Mouse (Mus musculus) thymus, postnatal 0 days (tissue): ENCODE data around the gene Slc6a18. TPM values are rescaled to one million over a fixed set of nuclear protein-coding genes. Genes with fewer than 3 reads are reported as not detected.
A peak's percentile ranks its signal among the peaks of the same experiment; 100 is the strongest.

Experiments
- DNase-seq: peaks from one replicate; pipeline ENCODE4 v3.0.0-alpha.2; 2015; ENCODE audit warnings: low spot score
- polyA plus RNA-seq: library from polyadenylated mRNA; unstranded; fragments of >200 nt; fragmentation: Nextera tagmentation; extraction: Ambion mirVana; gene quantifications from 2 replicates; pipeline ENCODE4 v1.2.1, GENCODE M21; 2015

Gene Slc6a18
- polyA plus RNA-seq, result 0.09 and 0.16 TPM in 2 replicates

GRCm38 (mm10) chr13:73677853-73678252, at the start of gene Slc6a18:
Gene Slc6a18 (minus strand): TSS chr13:73678023.
- no peak for DNase-seq

- peak; percentile 80 for DNase-seq
These were observed 47.5 kb upstream of the Slc6a18 start for GRCm38 (mm10) chr13:73725315-73725714.

DNA sequence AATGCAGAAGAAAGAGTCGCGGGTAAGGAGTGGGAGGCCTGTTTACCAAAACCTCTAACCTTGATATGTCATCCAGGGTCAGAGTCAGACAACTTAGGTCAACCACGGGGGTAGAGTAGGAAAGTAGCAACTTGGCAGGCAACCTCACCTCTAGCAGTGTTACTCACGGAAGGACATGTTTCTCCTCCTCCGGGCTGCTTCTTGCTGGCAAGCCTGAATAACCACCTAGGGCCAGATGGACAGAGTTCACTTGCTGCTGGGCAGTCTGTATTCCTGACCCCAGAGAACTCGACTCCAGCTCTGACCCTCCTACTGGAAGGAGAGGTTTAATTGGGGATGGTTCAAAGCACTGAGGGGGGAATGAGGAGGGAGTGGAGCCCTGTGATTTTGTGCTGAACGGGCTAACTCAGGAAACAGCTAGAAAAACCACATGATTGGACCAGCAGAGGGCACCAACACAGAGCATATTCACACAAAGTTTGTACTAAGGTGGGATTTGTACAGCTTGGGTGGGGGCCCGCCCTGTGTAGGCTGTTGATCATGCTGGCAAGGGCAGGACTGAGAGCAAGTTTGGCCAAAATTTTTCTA, 45.4 kb upstream of the Slc6a18 start:
- peak; percentile 68 for DNase-seq

DNA sequence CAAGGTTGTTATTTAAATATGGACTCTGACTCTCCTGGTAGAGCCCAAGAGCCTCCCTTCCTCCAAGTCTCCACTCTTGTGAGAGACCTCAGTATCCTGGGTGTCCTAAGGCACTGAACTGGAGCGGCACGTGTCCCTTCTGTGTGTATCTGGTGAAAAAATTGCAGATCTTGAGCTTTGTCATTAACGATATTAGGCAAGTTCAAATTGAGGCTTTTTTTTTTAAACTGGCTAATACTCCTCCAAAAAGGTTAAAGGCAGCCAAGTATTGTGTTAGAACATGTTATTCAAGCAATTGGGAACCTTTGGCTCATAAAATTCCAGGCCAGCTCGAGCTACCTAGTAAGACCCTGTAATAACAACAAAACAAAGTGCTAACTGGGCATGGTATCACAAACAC, 42.4 kb upstream of the Slc6a18 start:
- DNase-seq, result no peak

- DNase-seq, result peak; percentile 94
These were observed 40.4 kb upstream of the Slc6a18 start for GRCm38 (mm10) chr13:73718225-73718624.

DNA sequence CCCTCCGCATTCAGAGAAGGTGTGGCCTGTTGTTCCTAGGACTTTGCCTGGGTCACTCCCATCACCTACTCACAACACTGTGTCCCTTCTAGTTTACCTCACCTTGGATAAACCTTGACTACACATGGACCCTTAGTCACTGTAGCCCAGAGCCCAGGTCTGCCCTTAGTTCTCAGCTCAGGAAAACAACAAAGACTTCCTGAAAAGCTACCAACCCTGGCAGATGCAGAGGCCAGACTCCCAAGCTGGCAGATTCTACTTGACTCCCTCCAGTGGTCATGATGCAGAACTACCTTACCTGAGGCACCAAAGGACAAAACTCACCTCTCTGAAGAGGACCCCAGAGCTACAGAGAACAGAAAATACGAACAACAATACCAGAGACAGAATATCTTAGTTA, 36.2 kb upstream of the Slc6a18 start:
- peak; percentile 86 for DNase-seq

DNA sequence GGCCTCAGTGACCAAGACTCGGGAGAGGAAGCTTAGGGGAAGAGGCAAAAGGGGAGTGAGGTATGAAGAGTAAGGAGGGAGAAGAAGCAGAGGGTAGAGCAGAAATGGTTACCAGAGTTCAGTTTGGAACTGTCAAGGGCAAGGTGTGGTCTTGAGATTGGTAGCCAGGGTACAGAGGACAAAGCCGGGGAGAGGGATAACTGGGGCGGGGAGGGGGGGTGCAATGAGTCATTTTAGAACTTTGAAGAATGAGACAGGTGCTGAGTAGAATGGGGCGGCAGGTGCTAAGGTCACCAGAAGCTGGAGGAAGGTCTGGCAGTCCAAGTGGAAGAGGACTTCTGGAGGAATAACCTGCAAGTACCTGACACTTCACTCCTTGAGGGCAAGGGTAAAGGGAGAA, 35.4 kb upstream of the Slc6a18 start:
- no peak for DNase-seq

GRCm38 (mm10) chr13:73712228-73712627, 34.4 kb upstream of the Slc6a18 start:
- no peak for DNase-seq

GRCm38 (mm10) chr13:73711803-73712202, 34.0 kb upstream of the Slc6a18 start:
- DNase-seq, result no peak

GRCm38 (mm10) chr13:73711221-73711620, 33.4 kb upstream of the Slc6a18 start:
- DNase-seq, result no peak

- DNase-seq, result peak; percentile 21
These were observed 31.7 kb upstream of the Slc6a18 start for GRCm38 (mm10) chr13:73709491-73709890.

GRCm38 (mm10) chr13:73704694-73705325, 27.0 kb upstream of the Slc6a18 start, which contains the start of gene Slc6a19:
Gene Slc6a19 (minus strand): TSS chr13:73704865.
- no peak for DNase-seq

DNA sequence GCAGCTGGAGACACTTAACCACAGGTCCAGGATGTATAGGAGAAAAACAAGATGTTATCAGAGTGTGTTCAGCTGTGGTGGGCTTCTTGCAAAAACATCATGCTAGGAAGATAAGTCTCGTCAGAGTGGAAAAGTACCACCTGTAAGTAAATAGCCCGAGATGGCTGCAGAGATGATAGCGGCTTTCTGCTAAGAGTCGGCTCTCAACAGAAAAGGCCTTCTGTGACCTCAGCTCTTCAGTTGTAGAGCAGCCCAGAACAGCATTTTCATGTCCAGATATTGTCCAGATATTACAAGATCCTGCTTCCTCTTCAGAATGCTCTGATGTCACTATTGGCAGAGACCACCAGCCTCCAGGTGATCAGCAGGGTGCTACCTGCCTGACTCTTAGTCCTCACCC, 25.7 kb upstream of the Slc6a18 start:
- peak; percentile 87 for DNase-seq

GRCm38 (mm10) chr13:73702776-73703175, 25.0 kb upstream of the Slc6a18 start:
- peak; percentile 88 for DNase-seq

DNA sequence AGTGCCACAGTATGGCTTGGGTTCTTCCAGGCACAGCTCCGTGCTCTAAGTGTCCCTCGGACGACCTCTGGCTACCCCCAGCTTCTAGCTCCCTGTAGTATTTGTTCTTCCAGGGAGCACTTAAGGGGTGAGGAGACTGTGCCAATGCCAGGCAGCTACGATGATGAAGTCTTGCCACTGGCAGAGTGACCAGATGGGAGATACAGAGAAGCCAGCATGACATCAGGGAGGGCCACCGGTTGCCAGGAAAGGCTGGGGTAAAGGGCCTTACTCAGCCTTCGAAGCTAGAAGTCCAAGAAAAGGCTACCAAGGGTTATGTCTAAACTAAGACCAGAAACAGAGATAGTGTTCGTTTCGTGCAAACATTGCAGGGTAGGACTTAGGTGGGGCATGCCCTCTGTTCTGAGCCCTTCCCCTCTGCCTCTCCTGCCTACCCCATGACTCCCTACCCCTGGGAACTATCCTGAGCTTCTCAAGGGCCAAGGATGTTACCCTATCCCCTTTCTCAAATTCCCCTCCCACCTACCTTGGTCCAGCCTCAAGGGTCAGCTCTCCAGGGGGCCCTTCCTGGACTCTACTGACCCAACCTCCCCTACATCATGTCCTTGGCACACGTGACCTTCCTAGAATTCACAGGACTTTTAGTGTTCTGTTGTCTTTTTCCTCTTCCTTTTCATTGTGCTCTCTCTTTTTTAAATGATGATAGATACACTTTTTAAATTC, 23.5 kb upstream of the Slc6a18 start:
- DNase-seq, result no peak

DNA sequence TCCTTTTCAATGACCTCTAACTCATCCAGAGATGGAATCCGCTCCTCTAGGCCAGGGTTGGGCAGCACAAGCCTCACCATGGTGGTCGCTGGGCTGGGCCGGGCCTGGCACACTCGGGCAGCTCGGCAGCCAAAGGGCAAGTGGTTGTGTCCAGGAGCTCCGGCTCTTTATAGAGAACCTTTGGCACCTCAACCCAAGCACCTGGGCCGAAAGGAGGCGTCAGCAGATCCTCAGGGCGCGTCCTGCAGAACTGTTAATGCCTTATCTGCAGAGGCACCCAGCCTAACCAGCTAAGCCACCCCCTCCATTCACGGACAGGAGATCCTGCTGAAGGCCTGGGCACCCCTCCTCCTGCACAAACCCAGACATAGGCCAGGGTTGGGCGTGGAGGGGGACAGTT, 22.7 kb upstream of the Slc6a18 start:
- DNase-seq, result no peak

DNA sequence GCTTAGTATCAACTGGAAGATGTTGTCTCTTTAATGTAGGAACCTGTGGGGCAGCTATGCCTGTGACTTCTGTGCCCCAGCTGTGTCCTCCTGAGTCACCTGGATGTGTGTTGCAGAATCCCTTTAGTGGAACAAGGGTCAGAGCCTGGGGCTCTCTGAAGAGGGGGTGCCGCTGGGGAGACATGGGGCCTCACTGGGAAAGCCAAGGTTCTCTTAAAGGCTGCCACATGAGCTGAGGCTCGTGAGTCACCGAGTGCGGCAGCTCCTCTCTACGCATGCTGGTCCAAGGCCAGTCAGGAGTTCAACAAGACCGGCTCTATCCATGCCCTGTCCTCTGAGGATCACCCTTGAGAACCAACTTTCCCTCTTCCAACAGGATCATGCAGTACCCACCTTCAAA, 21.9 kb upstream of the Slc6a18 start:
- DNase-seq, result no peak

DNA sequence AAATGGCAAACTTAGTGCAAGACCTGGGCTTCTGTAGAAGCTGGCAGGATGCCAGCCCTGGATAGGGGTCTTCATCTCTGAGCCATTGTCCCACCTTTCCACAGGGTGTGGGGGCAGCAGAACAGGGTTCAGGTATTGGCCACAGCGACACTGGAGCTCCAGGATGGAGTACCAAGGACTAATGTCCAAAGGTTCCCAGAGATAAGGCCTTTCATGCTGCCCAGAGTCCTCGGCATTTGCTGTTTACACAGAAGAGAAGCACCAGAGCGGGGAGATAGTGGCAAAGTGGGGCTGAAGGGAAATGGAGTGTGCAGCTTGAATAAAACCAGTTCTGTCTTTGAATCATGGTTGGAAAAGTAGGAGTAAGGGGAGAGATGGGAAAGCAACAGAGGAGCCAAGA, 18.7 kb upstream of the Slc6a18 start:
- no peak for DNase-seq

- no peak for DNase-seq
These were observed 17.1 kb upstream of the Slc6a18 start for GRCm38 (mm10) chr13:73694972-73695371.

DNA sequence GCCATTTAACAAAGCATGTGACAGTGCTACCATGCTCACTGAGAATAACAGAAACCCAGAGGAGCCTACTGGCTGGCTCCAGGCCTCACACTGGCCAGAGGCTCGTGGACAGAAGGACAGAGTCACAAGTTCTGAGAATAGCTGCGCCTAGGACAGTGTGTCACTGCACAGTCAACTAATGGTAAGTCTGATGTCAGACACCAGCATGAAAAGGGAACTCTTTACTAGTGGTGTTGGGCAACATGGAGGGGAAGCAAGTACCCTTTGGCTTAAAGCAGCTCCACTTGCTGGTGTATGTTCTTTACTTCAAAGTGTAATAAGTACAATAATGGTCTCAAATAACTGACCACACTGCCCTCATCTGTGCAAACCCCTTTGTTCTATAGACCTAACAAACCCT, 15.5 kb upstream of the Slc6a18 start:
- DNase-seq, result no peak

- peak; percentile 85 for DNase-seq
These were observed 14.5 kb upstream of the Slc6a18 start for GRCm38 (mm10) chr13:73692249-73692868.

DNA sequence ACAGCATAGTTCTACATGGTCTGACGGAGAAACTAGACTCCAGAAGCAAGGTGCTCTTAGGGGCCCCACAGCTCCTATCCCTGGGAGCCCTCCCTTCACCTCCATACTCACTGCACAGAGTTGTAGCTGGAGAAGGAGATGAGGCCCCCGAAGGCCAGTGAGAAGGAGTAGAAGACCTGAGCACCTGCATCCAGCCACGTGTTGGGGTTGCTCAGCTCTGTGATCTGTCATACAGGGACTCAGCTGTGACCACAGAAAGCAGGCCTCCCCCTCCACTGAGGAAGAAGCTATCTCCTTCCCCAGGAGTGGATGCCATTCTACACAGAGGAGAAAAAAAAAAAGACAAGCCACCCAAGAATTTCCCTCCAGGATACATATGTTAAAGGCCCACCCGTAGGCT, 11.1 kb upstream of the Slc6a18 start:
- peak; percentile 83 for DNase-seq
